Mouse (Mus musculus) adrenal gland, adult 18-20 months (tissue): ENCODE data around the gene Nt5c2. TPM values are rescaled to one million over a fixed set of nuclear protein-coding genes. Genes with fewer than 3 reads are reported as not detected.
A peak's percentile ranks its signal among the peaks of the same experiment; 100 is the strongest.

Experiments used
- DNase-seq, 2 experiments: peaks; one replicate each; pipeline ENCODE4 v3.0.0; 2021 to 2022; ENCODE audit warnings: low spot score in 2 of 2
- total RNA-seq, 2 experiments: library from RNA; stranded (reverse); gene quantifications; 1 replicate in 1 of 2; 2 replicates in 1 of 2; pipeline ENCODE4 v1.2.3; 2021

Nt5c2 gene
- total RNA-seq, 2 experiments from 2014 or later, result 57.5 to 68.4 TPM

GRCm38 (mm10) chr19:46968833-46969232 is 46.1 kb downstream of the Nt5c2 start:
- DNase-seq, result no peak

GRCm38 (mm10) chr19:46967861-46968260 is 47.1 kb downstream of the Nt5c2 start:
- no peak for DNase-seq

GRCm38 (mm10) chr19:46966330-46966729 is 48.6 kb downstream of the Nt5c2 start:
- no peak for DNase-seq

- no peak for DNase-seq
These were observed 49.5 kb downstream of the Nt5c2 start for GRCm38 (mm10) chr19:46965496-46965895.

- DNase-seq, result no peak
These were observed 50.6 kb downstream of the Nt5c2 start for GRCm38 (mm10) chr19:46964353-46964752.

GRCm38 (mm10) chr19:46963440-46963839 is 51.5 kb downstream of the Nt5c2 start:
- DNase-seq, result no peak

- no peak for DNase-seq
These were observed 52.1 kb downstream of the Nt5c2 start for GRCm38 (mm10) chr19:46962841-46963240.

GRCm38 (mm10) chr19:46962171-46962772 is 52.7 kb downstream of the Nt5c2 start:
- DNase-seq, result peak; percentile 78

- peak; percentile 77 to 81 for DNase-seq
These were observed 53.3 kb downstream of the Nt5c2 start for GRCm38 (mm10) chr19:46961652-46962051.

- DNase-seq, result no peak
These were observed 53.8 kb downstream of the Nt5c2 start for GRCm38 (mm10) chr19:46961047-46961651.

GRCm38 (mm10) chr19:46960101-46961046 is 54.6 kb downstream of the Nt5c2 start:
- no peak for DNase-seq

- DNase-seq, result no peak
These were observed 55.4 kb downstream of the Nt5c2 start for GRCm38 (mm10) chr19:46959536-46959935.

GRCm38 (mm10) chr19:46958566-46958965 is 56.4 kb downstream of the Nt5c2 start:
- DNase-seq, result no peak

- no peak for DNase-seq
These were observed 57.0 kb downstream of the Nt5c2 start for GRCm38 (mm10) chr19:46957971-46958370.

- no peak for DNase-seq
These were observed 58.0 kb downstream of the Nt5c2 start for GRCm38 (mm10) chr19:46957001-46957400.

GRCm38 (mm10) chr19:46956410-46956809 is 58.5 kb downstream of the Nt5c2 start:
- no peak for DNase-seq

- DNase-seq, result no peak
These were observed 59.3 kb downstream of the Nt5c2 start for GRCm38 (mm10) chr19:46955630-46956029.

GRCm38 (mm10) chr19:46953536-46953935 is 61.4 kb downstream of the Nt5c2 start:
- no peak for DNase-seq

- DNase-seq, result no peak
These were observed 62.0 kb downstream of the Nt5c2 start for GRCm38 (mm10) chr19:46952986-46953385.

- no peak for DNase-seq
These were observed 70.6 kb downstream of the Nt5c2 start for GRCm38 (mm10) chr19:46944341-46944740.

GRCm38 (mm10) chr19:46937173-46937572 is 77.8 kb downstream of the Nt5c2 start:
- DNase-seq, result no peak

- DNase-seq, result no peak
These were observed 80.9 kb downstream of the Nt5c2 start for GRCm38 (mm10) chr19:46934025-46934424.
